Mouse (Mus musculus) heart, postnatal 36 days (tissue): ENCODE results near the gene Sdad1. TPM values are rescaled to one million over a fixed set of nuclear protein-coding genes. Genes with fewer than 3 reads are reported as not detected.

Experiments
- DNase-seq, 2 experiments: peaks; one replicate each; pipeline ENCODE4 v3.0.0; 2021 to 2022
- intact Hi-C: fragments of 180-260 bp; cut with DNase I; formaldehyde crosslinking; loops from one replicate; pipeline ENCODE4 v1.15.1; 2025
- total RNA-seq, 2 experiments: library from RNA; stranded (reverse); gene quantifications; 2 replicates each; pipeline ENCODE4 v1.2.3; 2021

Gene Sdad1
- total RNA-seq, 2 experiments from 2014 or later, result 11.1 to 12.5 TPM

GRCm38 (mm10) chr5:92318119-92318518, 7.8 kb upstream of the Sdad1 start:
- intact Hi-C loops, result no loop called here
- DNase-seq, result no peak

GRCm38 (mm10) chr5:92313776-92314175, 3.5 kb upstream of the Sdad1 start:
- no peak for DNase-seq
- intact Hi-C loops, result loop anchor here (2.0 to 5.0 kb wide), 2 partner anchors 19 to 194 kb away; partner anchors contain the start of gene Scarb2

GRCm38 (mm10) chr5:92312046-92312715, 1.9 kb upstream of the Sdad1 start:
- intact Hi-C loops, result loop anchor here (1.0 to 5.0 kb wide), 3 partner anchors 21 to 195 kb away; partner anchors contain the start of gene Scarb2
- DNase-seq, result peak; percentile 88 to 92

- intact Hi-C loops, result no loop called here
Measured at GRCm38 (mm10) chr5:92304291-92304690, 6.0 kb downstream of the Sdad1 start.

GRCm38 (mm10) chr5:92302149-92302840, 8.0 kb downstream of the Sdad1 start:
- DNase-seq, result no peak
- intact Hi-C loops, result no loop called here

More at GRCm38 (mm10) chr5:92304291-92304690, 6.0 kb downstream of the Sdad1 start:
- no peak for DNase-seq

- no peak for DNase-seq
- intact Hi-C loops, result no loop called here
Measured at GRCm38 (mm10) chr5:92294525-92294924, 15.8 kb downstream of the Sdad1 start.

- intact Hi-C loops, result no loop called here
- DNase-seq, result no peak
Measured at GRCm38 (mm10) chr5:92291652-92292414, 18.4 kb downstream of the Sdad1 start.

- no peak for DNase-seq
- intact Hi-C loops, result no loop called here
Measured at GRCm38 (mm10) chr5:92287840-92288239, 22.4 kb downstream of the Sdad1 start.

GRCm38 (mm10) chr5:92283107-92283506, 27.2 kb downstream of the Sdad1 start:
- intact Hi-C loops, result no loop called here
- DNase-seq, result no peak

GRCm38 (mm10) chr5:92282571-92282970, 27.7 kb downstream of the Sdad1 start:
- intact Hi-C loops, result no loop called here
- DNase-seq, result peak; percentile 49 to 52

- intact Hi-C loops, result loop anchor here (2.0 kb wide), 1 partner anchor 30 kb away; no protein-coding TSS in a partner anchor
- no peak for DNase-seq
Measured at GRCm38 (mm10) chr5:92278942-92279537, 31.2 kb downstream of the Sdad1 start.

GRCm38 (mm10) chr5:92277437-92278394, 32.6 kb downstream of the Sdad1 start, which contains the start of gene Naaa:
Gene Naaa (minus strand): TSS chr5:92278170.
- intact Hi-C loops, result loop anchor here (2.0 kb wide), 1 partner anchor 31 kb away; no protein-coding TSS in a partner anchor
- peak; percentile 85 to 92 for DNase-seq

- intact Hi-C loops, result no loop called here
- DNase-seq, result no peak
Measured at GRCm38 (mm10) chr5:92270496-92270895, 39.8 kb downstream of the Sdad1 start.

- DNase-seq, result peak; percentile 57 to 69
- intact Hi-C loops, result no loop called here
Measured at GRCm38 (mm10) chr5:92263761-92264359, 46.4 kb downstream of the Sdad1 start.

- no peak for DNase-seq
- intact Hi-C loops, result no loop called here
Measured at GRCm38 (mm10) chr5:92262646-92263045, 47.6 kb downstream of the Sdad1 start.

- intact Hi-C loops, result no loop called here
- DNase-seq, result no peak
Measured at GRCm38 (mm10) chr5:92256218-92256617, 54.1 kb downstream of the Sdad1 start, which contains the start of gene Ppef2. Gene Ppef2 (minus strand): TSS chr5:92256278.

- intact Hi-C loops, result no loop called here
- DNase-seq, result no peak
Measured at GRCm38 (mm10) chr5:92254476-92254875, 55.8 kb downstream of the Sdad1 start.

GRCm38 (mm10) chr5:92252797-92253343, 57.4 kb downstream of the Sdad1 start:
- DNase-seq, result no peak
- intact Hi-C loops, result no loop called here

- intact Hi-C loops, result no loop called here
- no peak for DNase-seq
Measured at GRCm38 (mm10) chr5:92252031-92252430, 58.2 kb downstream of the Sdad1 start.
